Mouse (Mus musculus) ovary, adult 18-20 months (tissue): ENCODE results near the gene Hnrnpab.

Source experiments
- DNase-seq: peaks from one replicate; pipeline ENCODE4 v3.0.0; 2022; ENCODE audit warnings: low spot score, mixed read lengths

The Hnrnpab gene

DNA sequence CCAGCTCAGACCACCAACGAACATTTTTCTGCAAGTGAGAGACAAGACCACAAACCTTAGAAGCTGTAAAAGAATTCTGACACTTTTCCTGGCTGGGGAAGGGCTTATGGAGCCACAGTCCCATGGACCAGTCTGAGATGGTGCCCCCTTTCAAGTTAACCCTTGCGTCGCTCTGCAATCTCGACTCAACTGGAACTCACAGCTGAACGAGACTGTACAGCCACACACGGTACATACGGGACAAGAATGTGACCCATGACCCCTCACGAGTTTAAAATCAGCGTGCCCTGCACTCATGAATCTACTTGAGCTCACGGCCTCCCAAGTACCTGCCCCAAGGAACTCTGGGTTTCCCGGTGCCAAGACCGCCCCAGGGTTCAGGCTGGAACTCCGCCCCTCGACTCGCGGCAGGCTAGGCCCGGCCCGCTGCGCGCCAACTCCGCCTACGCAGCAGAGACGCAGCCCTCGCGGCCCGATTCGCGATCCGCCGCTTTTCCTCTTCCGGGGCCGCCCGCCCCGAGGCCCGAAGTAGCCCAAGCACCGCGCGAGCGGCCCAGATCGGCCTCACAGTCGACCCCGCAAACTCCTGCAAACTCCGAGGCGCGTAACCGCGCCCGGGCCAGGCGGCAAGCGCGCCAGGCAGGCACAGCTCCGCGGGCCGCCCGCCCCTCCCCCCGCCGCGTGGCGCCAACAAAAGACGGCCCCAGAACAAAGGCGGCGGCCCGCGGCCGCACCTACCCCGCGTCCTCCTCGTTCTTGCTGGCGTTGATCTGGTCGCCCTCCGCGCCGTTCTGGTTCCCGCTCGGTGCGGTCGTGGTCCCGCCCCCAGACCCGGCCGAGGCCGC, 823 bp downstream of the Hnrnpab start:
- peak; percentile 87 for DNase-seq

DNA sequence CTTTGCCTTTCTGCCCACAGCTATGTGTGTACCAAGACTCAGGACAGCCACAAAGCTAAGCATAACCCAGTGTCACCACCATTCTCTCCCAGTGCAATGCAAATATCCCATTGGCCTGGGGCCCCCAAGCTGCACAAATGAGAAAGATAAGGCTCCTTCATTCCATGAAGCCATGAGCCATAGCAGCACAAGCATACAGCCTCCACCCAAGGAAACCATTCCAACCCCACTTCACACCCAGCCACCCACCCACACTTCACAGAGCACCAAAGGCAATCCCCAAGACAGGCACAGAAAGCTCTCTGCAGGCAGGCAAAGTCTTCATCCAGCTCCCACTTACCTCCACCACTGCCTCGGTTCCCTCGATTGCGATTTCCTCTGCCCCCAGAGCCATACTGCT, 4.4 kb downstream of the Hnrnpab start:
- DNase-seq, result no peak

DNA sequence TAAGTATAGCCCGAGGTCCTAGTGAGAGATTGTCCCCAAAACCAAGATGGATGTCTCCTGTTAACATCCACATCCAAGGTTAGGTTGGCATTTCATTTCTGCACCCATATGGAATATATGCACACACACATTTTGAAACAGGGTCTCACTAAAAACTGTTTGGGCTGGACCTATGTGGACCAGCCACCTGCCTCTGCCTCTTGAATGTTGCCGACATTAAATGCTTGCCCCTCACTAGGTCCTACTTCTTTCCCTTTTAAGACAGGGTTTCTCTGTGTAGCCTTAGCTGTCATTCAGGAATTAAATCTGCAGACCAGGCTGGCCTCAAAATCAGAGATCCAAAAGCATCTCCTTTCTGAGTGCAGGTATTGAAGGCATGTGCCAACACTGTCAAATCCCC, 9.1 kb downstream of the Hnrnpab start:
- DNase-seq, result no peak

DNA sequence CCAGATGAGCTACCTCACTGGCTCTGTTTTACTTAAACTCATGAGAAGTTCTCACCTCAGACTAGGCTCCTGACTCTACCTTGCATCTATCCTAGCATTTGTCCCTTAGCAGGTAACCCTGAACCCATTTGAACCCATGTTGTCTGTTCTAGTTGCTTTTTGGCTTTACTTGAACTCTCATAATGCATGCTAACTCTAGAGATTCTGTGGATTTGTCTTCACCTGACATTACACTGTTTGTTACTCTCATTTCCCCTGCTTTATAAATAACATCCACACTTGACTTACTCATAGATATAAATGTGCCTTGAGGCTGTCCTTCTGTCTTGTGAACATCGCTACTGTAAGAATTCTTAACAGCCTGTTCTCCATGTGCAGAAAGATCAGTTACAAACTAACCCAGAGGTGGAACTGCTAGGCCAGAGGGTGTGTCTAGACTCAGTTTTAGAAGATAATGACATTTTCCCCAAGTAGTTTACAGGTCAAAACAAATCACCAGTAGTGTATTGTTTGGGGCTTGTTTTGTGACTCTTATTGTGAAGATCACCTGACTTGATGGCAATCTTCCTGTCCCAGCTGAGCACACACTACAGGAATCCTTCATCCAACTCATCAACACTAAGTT, 11.1 kb downstream of the Hnrnpab start:
- no peak for DNase-seq

DNA sequence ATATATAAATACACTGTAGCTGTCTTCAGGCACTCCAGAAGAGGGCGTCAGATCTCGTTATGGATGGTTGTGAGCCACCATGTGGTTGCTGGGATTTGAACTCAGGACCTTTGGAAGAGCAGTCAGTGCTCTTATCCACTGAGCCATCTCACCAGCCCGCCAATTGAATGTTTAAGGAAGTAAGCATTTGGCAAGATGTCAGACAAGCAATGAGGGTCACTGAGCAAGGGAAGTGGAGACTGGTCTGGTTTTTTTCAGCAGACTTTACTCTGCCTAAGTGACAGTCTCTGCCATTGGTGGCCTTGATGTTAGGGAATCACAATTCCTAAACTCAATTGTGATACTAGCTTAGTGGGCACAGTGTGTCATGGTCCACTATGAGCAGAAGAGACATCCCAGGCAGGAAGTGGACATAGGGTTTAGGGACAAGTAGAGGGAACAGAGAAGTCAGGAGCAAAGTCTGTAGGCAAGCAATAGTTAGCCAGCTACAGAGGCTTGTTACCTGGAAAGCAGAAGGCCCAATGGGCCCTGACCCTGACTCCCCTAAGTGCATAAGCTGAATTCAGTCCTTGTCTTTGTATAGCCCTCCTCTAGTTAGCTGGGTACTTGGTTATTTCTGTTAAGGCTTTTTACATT, 11.8 kb downstream of the Hnrnpab start:
- no peak for DNase-seq

DNA sequence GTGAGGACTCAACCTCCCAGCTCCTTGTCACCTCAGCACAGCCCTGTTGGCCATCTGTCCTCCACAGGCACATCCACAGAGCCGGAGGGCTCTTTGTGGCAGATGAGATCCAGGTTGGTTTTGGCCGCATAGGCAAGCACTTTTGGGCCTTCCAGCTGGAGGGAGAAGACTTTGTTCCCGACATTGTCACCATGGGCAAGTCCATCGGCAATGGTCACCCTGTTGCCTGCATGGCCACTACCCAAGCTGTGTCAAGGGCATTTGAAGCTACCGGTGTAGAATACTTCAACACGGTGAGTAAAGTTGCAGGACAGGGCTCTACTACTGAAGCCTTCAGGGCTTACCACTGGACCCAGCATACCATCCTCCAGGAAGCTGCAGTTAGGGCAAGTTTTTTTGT, 12.8 kb downstream of the Hnrnpab start:
- no peak for DNase-seq

DNA sequence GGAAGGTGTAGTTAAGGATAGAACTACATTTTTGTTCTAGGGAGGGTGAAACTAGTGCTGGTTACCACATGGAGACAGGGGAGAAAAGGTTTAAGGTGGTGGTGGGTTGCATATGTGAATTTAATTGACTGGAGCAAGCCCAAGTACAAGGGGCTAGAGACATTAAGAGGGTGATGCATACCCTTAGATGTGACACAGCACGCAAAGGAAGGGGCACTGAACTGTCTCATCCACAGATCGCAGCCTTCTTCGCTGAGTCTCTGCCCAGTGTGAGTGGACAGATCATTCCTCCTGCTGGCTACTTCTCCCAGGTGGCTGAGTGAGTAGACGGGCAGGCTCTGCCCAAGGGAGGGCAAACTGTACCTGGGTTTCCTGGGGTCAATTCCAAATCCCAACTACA, 13.3 kb downstream of the Hnrnpab start:
- DNase-seq, result no peak

DNA sequence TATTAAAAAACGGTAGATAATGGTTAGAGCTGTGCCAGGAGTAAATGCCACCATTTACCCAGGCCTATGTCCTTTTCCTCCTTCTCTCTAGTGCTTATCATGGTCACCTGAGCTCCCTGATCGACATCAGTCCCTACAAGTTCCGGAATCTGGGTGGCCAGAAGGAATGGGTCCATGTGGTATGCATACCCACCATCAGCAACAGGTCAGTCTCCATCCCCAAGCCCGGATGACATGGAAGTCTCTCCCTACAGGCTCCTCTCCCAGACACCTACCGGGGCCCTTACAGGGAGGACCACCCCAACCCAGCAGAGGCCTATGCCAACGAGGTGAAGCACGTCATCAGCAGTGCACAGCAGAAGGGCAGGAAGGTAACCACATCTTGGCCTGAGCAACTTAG, 14.7 kb downstream of the Hnrnpab start:
- no peak for DNase-seq

DNA sequence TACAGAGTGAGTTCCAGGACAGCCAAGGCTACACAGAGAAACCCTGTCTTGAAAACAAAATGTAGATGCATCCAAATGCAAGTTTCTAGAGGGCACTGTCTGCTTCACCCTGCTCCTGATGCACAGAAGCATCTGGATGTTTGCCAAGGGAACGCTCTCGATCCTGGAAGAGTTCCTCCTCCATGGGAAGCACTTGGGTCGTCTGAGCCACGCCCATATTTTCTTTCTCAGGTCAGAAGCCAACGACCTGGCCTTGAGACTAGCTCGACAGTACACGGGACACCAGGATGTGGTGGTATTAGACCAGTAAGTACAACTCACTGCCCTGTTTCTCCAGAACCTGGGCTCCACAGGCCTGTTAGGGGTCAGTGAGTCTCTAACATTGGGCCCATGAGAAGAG, 15.5 kb downstream of the Hnrnpab start:
- no peak for DNase-seq

DNA sequence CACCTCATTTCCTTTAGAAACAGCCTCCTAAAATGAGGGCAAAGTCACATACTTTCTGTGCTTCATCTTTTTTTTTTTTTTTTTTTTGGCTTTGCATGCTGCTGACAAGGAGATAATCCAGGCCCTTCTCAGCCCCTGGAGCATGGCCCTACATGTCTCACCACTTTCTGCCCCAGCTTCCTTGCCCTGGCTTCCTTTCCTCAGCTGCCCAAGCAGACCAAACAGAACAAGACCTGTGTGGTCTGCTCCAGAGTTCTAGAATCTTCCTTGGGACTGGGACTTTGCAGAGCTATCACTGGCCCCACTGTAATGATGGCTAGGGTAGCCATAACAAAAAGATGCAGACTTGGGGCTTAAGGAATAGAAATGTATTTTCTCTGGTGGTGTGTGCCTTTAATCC, 16.6 kb downstream of the Hnrnpab start:
- DNase-seq, result no peak

DNA sequence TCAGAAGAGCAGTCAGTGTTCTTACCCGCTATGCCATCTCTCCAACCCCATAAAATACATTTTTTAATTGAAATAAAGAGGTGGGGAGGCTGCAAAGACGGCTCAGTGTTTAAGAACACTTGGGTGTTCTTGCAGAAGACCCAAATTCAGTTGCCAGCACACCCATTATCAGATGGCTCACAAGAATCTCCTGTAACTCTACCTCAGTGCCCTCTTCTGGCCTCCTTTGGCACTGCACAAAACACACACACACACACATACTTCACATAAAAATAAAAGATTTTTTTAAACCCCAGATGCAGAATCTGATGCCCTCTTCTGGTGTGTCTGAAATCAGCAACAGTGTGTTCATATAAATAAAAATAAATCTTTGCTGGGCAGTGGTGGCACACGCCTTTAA, 17.8 kb downstream of the Hnrnpab start:
- DNase-seq, result no peak

DNA sequence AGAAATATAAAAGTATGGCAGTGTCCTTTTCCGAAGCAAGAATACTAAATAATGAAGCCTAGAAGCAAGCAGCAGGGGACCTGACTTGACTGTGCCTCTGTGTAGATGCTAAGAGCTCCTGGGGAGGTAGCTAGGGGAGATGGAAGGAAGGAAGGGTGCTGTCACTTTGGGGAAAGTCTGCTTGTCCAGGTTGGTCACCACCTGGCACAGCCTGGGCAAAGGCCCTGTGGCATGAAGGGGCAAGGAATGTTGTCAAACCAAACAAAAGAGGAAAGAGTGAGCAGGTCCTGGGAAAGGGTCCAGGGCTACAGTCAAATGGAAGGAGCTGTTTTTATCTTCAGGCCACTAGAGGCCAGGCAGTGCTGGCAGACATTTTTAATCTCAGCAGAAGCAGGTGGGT, 19.6 kb downstream of the Hnrnpab start:
- DNase-seq, result no peak

DNA sequence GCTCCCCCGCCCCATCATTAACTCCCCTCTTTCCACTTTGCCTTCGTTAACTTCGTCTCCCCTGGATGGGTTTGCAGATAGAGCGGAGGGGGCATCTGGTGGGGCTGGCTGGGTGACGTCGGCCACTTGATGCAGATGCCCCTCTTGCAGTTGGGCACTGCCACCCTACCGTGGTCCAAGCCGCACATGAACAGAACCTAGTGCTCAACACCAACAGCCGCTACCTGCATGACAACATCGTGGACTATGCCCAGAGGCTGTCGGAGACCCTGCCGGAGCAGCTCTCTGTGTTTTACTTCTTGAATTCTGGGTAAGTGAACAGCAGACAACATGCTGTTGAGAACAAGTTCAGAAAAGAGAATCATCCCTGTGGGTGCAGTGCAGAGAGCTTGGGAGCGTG, 20.2 kb downstream of the Hnrnpab start:
- DNase-seq, result no peak

DNA sequence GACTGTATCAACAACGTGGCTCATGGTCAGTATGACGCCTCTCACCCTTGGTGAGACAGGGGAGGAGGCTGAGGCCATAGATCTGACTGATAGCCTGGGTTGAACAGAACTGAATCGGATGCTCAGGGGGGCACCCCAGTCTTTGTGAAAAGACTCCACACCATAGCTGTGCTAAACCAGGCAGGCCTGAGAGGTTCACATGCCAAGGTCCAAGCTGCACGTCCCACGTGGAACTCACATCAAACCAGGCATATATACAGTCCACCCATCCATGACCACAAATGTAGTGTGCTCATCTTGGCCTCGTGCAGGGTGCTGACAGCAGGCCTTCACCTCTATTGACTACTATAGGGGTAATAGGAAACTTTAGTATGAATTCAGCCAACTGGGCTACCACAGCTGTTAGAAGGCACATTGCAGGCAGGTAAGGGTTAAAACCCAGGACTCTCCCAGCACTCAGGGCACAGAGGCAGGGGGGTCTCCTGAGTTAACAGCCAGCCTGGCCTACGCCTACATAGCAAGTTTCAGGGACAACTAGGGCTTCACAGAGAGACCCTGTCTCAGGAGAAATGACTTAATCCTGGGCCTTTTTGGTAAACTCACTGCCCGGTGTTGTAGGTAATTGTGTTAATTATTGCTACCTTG, 20.9 kb downstream of the Hnrnpab start:
- no peak for DNase-seq

DNA sequence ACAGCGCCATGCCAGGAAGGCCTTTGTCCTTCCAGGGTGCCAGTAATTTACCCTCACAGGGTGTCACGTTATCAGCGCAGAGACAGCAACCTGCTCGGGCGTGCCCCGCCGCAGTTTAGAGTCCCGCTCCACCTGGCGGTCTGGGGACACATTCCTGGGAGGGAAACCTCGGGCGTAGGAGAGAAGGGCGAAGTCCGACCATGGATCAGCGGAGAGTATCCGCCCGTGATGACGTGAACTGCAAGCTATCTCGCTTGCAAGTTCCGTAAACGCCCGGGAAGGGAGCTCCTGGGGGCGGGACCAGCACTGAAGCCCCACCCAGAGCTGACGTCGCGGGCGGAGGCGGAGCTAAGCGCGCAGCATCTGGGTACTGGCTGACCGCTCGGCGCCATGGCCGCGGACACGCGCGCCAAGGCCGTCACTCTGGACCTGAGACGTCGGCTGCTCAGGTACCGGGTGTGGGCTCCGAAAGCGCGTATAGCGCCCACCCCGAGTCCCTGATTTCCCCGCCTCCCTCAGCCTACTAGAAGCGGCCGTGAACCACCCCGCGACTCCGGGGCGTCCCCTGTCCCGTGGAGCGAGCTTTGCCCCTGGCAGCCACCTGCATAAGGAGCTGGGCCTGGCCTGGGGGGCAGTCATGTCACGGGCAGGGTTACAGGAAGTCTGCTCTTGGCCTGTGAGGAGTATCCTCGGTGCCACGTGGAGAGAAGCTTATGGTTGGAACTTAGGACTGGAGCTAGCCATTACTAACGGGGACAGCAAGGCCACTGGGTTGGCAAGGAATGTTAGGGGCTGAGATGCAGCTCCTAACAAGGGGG, 22.0 kb downstream of the Hnrnpab start, which contains the start of gene Phykpl:
TSS of gene Phykpl (plus strand) at position 327 of the 818 bp plus-strand sequence.
- peak; percentile 95 for DNase-seq

DNA sequence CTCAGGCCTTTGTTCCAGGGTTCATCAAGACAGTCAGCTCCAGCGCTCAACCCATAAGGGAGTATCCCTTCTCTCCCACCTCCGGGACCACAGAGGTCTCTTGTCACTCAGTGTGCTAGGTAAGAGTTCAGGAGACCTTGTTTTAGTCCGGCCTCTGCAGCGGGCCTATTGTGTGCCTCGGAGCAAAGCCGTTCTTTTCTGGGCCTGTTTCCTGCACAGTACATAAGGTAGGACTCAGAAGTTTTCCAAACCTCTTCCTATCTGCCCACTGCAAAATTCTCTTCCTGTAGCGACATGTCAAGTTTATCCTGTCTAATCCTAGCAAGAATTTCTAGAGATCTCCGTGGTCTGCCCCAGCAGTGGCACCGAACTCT, 22.6 kb downstream of the Hnrnpab start:
- DNase-seq, result no peak

DNA sequence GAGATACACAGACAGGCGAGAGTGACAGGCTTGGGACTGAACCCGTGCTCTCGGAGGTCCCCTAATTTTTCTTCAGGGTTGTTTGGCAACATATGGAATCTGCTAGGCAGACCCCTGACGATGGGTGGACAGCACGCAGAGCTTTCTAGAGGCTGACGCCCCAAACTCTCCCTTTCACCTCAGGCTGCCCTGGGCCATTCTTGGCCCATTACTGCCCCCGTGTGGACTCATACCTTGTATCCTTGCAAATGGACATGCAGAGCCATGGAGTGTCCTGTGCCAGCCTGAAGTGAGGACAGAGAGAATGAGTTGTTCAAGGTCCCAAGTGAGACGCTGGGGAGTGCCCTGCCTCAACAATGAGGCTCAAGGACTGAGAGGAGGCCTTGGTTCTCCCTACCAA, 23.9 kb downstream of the Hnrnpab start:
- peak; percentile 67 for DNase-seq

DNA sequence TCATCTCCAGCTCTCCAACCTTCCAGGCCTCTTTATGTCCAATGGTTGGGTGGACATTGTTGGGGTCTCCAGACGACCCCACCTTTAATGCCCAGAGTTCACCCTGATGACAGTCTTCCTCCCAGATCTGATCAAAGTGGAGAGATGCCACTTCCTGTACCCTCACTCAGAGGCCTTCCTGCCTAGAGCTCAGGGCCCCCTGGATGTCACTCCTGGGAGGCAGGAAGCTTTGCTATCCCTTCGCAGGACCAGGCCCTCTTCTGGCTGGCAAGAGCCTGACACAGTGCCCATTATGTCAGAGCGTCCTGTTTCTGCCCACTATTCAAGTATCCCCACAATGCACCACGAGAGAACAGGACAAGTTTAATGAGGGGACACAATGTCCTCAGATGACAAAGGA, 27.6 kb downstream of the Hnrnpab start:
- DNase-seq, result no peak

DNA sequence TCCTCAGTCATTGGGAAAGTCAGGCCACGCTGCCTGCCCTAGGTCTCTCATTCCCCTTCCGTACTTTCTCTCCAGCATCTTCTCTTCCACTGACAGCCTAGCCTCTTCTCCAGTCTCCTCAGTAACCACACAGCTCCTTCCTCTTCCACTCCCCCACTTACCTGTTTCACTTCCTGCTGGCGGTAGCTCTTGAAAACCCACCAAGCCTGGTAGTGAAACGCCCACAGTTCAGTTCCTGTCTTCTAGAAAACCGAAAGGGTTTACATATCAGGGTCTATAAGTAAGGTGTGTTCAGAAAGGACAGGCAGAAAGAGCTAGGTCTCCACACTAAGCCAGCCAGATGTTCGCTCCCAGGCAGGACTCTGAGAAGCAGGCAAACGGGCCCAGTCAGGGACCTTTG, 29.1 kb downstream of the Hnrnpab start:
- DNase-seq, result no peak

DNA sequence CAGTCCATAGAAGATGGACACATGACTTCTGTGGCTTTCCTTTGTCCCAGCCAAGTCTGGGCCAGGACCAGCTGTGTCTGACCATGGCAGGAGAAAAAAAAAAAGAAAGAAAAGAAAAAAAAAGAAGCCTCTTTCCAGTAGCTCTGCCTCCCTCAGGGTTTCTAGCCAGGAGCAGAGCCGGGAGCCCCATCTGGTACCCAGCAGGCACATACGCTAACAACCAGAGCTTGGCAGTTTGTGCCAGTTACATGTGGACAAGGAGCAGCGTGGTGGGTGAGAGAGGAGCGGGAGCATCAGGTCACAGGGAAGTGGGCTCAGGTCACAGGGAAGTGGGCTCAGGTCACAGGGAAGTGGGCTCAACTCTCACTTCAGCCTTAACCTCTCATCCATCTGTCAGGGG, 30.2 kb downstream of the Hnrnpab start:
- DNase-seq, result no peak

DNA sequence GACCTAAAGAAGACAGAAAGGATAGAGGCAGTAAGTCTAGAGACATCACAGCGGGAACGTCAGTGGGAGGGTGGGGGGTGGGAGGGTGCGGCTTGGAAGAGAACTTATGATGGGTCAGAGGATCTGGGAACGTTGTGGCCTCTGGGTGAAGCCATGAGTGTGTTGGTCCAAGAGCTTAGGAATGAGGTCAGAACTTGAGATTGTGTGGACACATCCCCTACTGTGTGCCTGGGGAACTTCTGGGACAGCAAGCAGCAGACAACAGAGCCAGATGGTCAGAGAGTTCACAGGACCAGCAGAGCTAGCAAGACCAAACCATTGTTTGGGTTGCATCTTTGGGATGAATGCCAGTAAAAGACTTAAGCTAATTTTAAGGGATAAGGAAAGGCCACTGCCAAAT, 37.8 kb downstream of the Hnrnpab start:
- DNase-seq, result no peak

DNA sequence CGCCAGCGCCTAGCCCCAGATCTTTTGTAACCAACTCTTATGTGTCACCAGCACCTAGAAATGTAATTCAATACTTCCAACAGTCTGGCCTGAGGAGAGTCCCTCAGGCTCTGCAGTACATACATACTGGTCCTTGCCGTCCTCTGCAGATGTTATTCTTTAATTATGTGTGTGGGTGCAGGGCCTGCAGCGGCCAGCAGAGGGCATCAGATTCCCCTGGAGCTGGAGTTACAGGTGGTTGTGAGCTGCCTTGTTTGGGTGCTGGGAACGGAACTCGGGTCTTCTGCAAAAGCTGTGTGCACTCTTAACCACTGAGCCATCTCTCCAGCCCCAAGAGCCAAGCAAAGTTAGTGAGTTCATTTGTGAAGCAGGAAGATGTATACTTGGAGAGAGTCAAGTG, 40.7 kb downstream of the Hnrnpab start:
- DNase-seq, result no peak
